Mouse (Mus musculus) liver, postnatal 0 days (tissue): Measurements from ENCODE around the gene Ankfn1.

Experiments
- CTCF ChIP-seq: sonication (generic); IDR thresholded peaks from 2 replicates; pipeline ENCODE4 v1.5.1; 2016; ENCODE audit warnings: antibody characterized with exemption, low read depth
- EP300 ChIP-seq: IDR thresholded peaks from 2 replicates; pipeline ENCODE4 v1.6.1; 2016; ENCODE audit warnings: antibody characterized with exemption, low read depth, mild to moderate bottlenecking

DNA sequence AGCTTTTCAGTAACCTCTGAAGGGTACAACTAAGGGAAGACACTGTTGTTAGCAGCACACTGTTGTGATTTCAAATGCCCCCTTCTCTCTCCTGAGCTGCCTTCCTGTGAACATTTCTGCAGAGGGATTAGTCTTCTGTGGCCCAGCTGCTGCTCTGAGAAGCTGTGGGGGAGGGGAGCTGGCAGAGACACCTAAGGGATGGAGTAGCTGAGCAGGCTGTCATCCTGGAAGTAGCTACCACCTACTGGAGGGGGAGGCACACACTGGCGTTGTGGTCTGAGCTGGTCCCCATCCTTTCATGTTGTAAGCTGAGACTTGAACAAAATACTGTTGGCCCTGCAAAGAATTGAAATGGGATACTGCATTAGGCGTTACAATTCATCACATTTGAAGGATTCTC lies 324.6 kb downstream of the Ankfn1 start:
- TF ChIP-seq CTCF (no peak), EP300 (no peak)
